Mouse (Mus musculus): ENCODE measurements around the gene Zfp157. TPM values are rescaled to one million over a fixed set of nuclear protein-coding genes. Genes with fewer than 3 reads are reported as not detected.
"Not testable (repeated sequence)": the region's sequence is repeated elsewhere in the genome, so short reads cannot be mapped to it uniquely, and the experiment has no call there.

Gene Zfp157
- 19.1 and 19.9 TPM in 2 replicates for polyA plus RNA-seq (2015; fragmentation: Nextera tagmentation; extraction: Ambion mirVana)

- peak within 1 kb of the TSS; percentile 85 for H3K4me2 ChIP-seq
- peak; percentile 98 for ATAC-seq (ENCODE audit: extremely low read depth, insufficient number of reproducible peaks, low FRiP score, low TSS enrichment)
- peak within 1 kb of the TSS; percentile 97 for H3K4me3 ChIP-seq
- H3K36me3 ChIP-seq = peaks cover 35% of the 10 kb centered on the region
- peaks cover 23% of the 10 kb centered on the region for H3K4me1 ChIP-seq
- H3K27ac ChIP-seq (replicated peaks) = peak within 1 kb of the TSS; percentile 83
- H3K9ac ChIP-seq = peak within 1 kb of the TSS; percentile 99
- no peaks in the 10 kb centered on the region for H3K9me3 ChIP-seq
- WGBS = under 1% methylated on average over 49 of the region's 49 CpGs
- H3K27me3 ChIP-seq (replicated peaks) = no peaks in the 10 kb centered on the region
Observed at GRCm38 (mm10) chr5:138441286-138442194, at the start of gene Zfp157. Gene Zfp157 (plus strand): TSS chr5:138441468.

GRCm38 (mm10) chr5:138397795-138398337, 43.4 kb upstream of the Zfp157 start:
- no peaks in the 10 kb centered on the region for H3K36me3 ChIP-seq
- no peaks in the 10 kb centered on the region for H3K27me3 ChIP-seq (replicated peaks)
- ATAC-seq (ENCODE audit: extremely low read depth, insufficient number of reproducible peaks, low FRiP score, low TSS enrichment) = no peak
- no peak overlapping the region for H3K4me2 ChIP-seq
- H3K4me3 ChIP-seq = no peak overlapping the region
- H3K9ac ChIP-seq = no peak overlapping the region
- peaks cover 3% of the 10 kb centered on the region; the same call in 1 of the 2 replicates for H3K4me1 ChIP-seq
- H3K27ac ChIP-seq (replicated peaks) = no peak overlapping the region
- no peaks in the 10 kb centered on the region for H3K9me3 ChIP-seq
- WGBS = 62% methylated on average over 2 of the region's 2 CpGs

- H3K27ac ChIP-seq (replicated peaks); ATAC-seq (ENCODE audit: extremely low read depth, insufficient number of reproducible peaks, low FRiP score, low TSS enrichment); H3K4me1 ChIP-seq; H3K9me3 ChIP-seq; H3K27me3 ChIP-seq (replicated peaks); H3K36me3 ChIP-seq; H3K4me2 ChIP-seq; H3K4me3 ChIP-seq; H3K9ac ChIP-seq: not testable (repeated sequence)
Observed at GRCm38 (mm10) chr5:138400431-138400830, 40.8 kb upstream of the Zfp157 start.

- Histone ChIP-seq H3K27ac (replicated peaks) (no peak overlapping the region), H3K4me1 (no peaks in the 10 kb centered on the region), H3K27me3 (replicated peaks) (no peaks in the 10 kb centered on the region), H3K4me2 (no peak overlapping the region), H3K4me3 (no peak overlapping the region), H3K9ac (no peak overlapping the region), H3K36me3 (peaks cover 81% of the 10 kb centered on the region), H3K9me3 (peaks cover 49% of the 10 kb centered on the region)
- ATAC-seq (ENCODE audit: extremely low read depth, insufficient number of reproducible peaks, low FRiP score, low TSS enrichment) = no peak
- WGBS = 91% methylated on average over 4 of the region's 4 CpGs
Observed at GRCm38 (mm10) chr5:138458371-138458770, 17.1 kb downstream of the Zfp157 start.

GRCm38 (mm10) chr5:138459107-138459506, 17.8 kb downstream of the Zfp157 start:
- Histone ChIP-seq H3K4me2 (no peak overlapping the region), H3K9me3 (peaks cover 49% of the 10 kb centered on the region), H3K4me1 (no peaks in the 10 kb centered on the region), H3K27ac (replicated peaks) (no peak overlapping the region), H3K4me3 (no peak overlapping the region), H3K27me3 (replicated peaks) (no peaks in the 10 kb centered on the region), H3K9ac (no peak overlapping the region), H3K36me3 (peaks cover 79% of the 10 kb centered on the region)
- WGBS = 93% methylated on average over 1 of the region's 1 CpGs
- no peak for ATAC-seq (ENCODE audit: extremely low read depth, insufficient number of reproducible peaks, low FRiP score, low TSS enrichment)

GRCm38 (mm10) chr5:138473601-138474000, 32.3 kb downstream of the Zfp157 start:
- H3K36me3 ChIP-seq = no peaks in the 10 kb centered on the region
- ATAC-seq (ENCODE audit: extremely low read depth, insufficient number of reproducible peaks, low FRiP score, low TSS enrichment) = no peak
- no peaks in the 10 kb centered on the region for H3K4me1 ChIP-seq
- no peak overlapping the region for H3K4me3 ChIP-seq
- 0 out of 2 replicates have a peak, but pooled peaks cover under 1% of the 10 kb centered on the region for H3K9me3 ChIP-seq
- no peaks in the 10 kb centered on the region for H3K27me3 ChIP-seq (replicated peaks)
- no peak overlapping the region for H3K9ac ChIP-seq
- H3K27ac ChIP-seq (replicated peaks) = no peak overlapping the region
- H3K4me2 ChIP-seq = no peak overlapping the region
- WGBS = 23% methylated on average over 6 of the region's 6 CpGs

GRCm38 (mm10) chr5:138504548-138504947, 63.3 kb downstream of the Zfp157 start:
- not testable (repeated sequence) for H3K27me3 ChIP-seq (replicated peaks); H3K4me2 ChIP-seq; H3K4me3 ChIP-seq; ATAC-seq (ENCODE audit: extremely low read depth, insufficient number of reproducible peaks, low FRiP score, low TSS enrichment); H3K27ac ChIP-seq (replicated peaks); H3K9ac ChIP-seq; H3K9me3 ChIP-seq; H3K4me1 ChIP-seq; H3K36me3 ChIP-seq
- WGBS = 80% methylated on average over 12 of the region's 12 CpGs

Other genes with a start within 250 kb of the Zfp157 start
- 5.8 and 5.9 TPM in 2 replicates for gene Mblac1, start 247.2 kb upstream of the Zfp157 start, polyA plus RNA-seq (2015; fragmentation: Nextera tagmentation; extraction: Ambion mirVana)
- gene Nxpe5, start 215.6 kb upstream of the Zfp157 start, polyA plus RNA-seq (2015; fragmentation: Nextera tagmentation; extraction: Ambion mirVana) = not detected in 2 replicates
- gene Lamtor4, start 186.0 kb upstream of the Zfp157 start, polyA plus RNA-seq (2015; fragmentation: Nextera tagmentation; extraction: Ambion mirVana) = 77.9 and 86.8 TPM in 2 replicates
- 2.9 and 3.0 TPM in 2 replicates for gene BC037034, start 177.4 kb upstream of the Zfp157 start, polyA plus RNA-seq (2015; fragmentation: Nextera tagmentation; extraction: Ambion mirVana)
- gene Gal3st4, start 168.6 kb upstream of the Zfp157 start, polyA plus RNA-seq (2015; fragmentation: Nextera tagmentation; extraction: Ambion mirVana) = 0.64 and 1.0 TPM in 2 replicates
- 0.04 and 0.06 TPM in 2 replicates for gene Gm43720, start 161.5 kb upstream of the Zfp157 start, polyA plus RNA-seq (2015; fragmentation: Nextera tagmentation; extraction: Ambion mirVana)
- gene Gpc2, start 161.5 kb upstream of the Zfp157 start, polyA plus RNA-seq (2015; fragmentation: Nextera tagmentation; extraction: Ambion mirVana) = 9.3 and 9.7 TPM in 2 replicates
- 1.6 and 2.5 TPM in 2 replicates for gene Stag3, start 161.2 kb upstream of the Zfp157 start, polyA plus RNA-seq (2015; fragmentation: Nextera tagmentation; extraction: Ambion mirVana)
- not detected in 2 replicates for gene Pvrig, start 99.5 kb upstream of the Zfp157 start, polyA plus RNA-seq (2015; fragmentation: Nextera tagmentation; extraction: Ambion mirVana)
- gene 1700123K08Rik, start 123.2 kb downstream of the Zfp157 start, polyA plus RNA-seq (2015; fragmentation: Nextera tagmentation; extraction: Ambion mirVana) = not detected in 2 replicates
- gene Zfp68, start 178.3 kb downstream of the Zfp157 start, polyA plus RNA-seq (2015; fragmentation: Nextera tagmentation; extraction: Ambion mirVana) = 38.6 and 40.8 TPM in 2 replicates
- gene A430033K04Rik, start 181.4 kb downstream of the Zfp157 start, polyA plus RNA-seq (2015; fragmentation: Nextera tagmentation; extraction: Ambion mirVana) = 7.0 and 7.3 TPM in 2 replicates

All from heart, embryonic 13.5 days (tissue).